Mouse (Mus musculus) MEL (cell line): ENCODE results near the gene Thumpd2.

ENCODE experiments used
- CHD1 ChIP-seq: IDR thresholded peaks from 2 replicates; pipeline ENCODE4 v1.6.1; 2012; ENCODE audit warnings: low read depth, mild to moderate bottlenecking, inconsistent platforms, low read length, improper control_type of control experiment
- CHD2 ChIP-seq: IDR thresholded peaks from 2 replicates; pipeline ENCODE4 v1.6.1; 2011; ENCODE audit warnings: low read length, improper control_type of control experiment
- CTCF ChIP-seq, 3 experiments: IDR thresholded peaks in 2 of 3; conservative IDR thresholded peaks in 1 of 3; 2 replicates each; pipeline ENCODE4 v1.5.1; 2011 to 2012; ENCODE audit warnings: low read length in 3 of 3, low read depth in 2 of 3, mild to moderate bottlenecking in 2 of 3, improper control_type of control experiment in 1 of 3, inconsistent platforms in 1 of 3, mixed read lengths in 1 of 3, moderate library complexity in 1 of 3; ENCODE audit not compliant: control insufficient read depth in 1 of 3, insufficient read depth in 1 of 3, poor library complexity in 1 of 3, severe bottlenecking in 1 of 3
- EP300 ChIP-seq, 2 experiments: IDR thresholded peaks; 2 replicates each; pipeline ENCODE4 v1.6.1; 2011; ENCODE audit warnings: improper control_type of control experiment in 2 of 2, low read length in 2 of 2, low read depth in 1 of 2, mild to moderate bottlenecking in 1 of 2
- ETS1 ChIP-seq: IDR thresholded peaks from 2 replicates; pipeline ENCODE4 v1.6.1; 2012; ENCODE audit warnings: low read depth, mild to moderate bottlenecking, inconsistent platforms, low read length, improper control_type of control experiment, moderate library complexity
- GABPA ChIP-seq: IDR thresholded peaks from 2 replicates; pipeline ENCODE4 v1.6.1; 2012; ENCODE audit warnings: low read depth, mild to moderate bottlenecking, inconsistent platforms, low read length, improper control_type of control experiment, moderate library complexity
- HCFC1 ChIP-seq: IDR thresholded peaks from 2 replicates; pipeline ENCODE4 v1.6.1; 2012; ENCODE audit warnings: low read depth, mild to moderate bottlenecking, inconsistent platforms, low read length, improper control_type of control experiment, moderate library complexity
- MAZ ChIP-seq: IDR thresholded peaks from 2 replicates; pipeline ENCODE4 v1.6.1; 2012; ENCODE audit warnings: low read depth, mild to moderate bottlenecking, inconsistent platforms, low read length, improper control_type of control experiment
- MXI1 ChIP-seq: IDR thresholded peaks from 2 replicates; pipeline ENCODE4 v1.6.1; 2011; ENCODE audit warnings: mild to moderate bottlenecking, low read depth, low read length, improper control_type of control experiment
- NELFE ChIP-seq: IDR thresholded peaks from 2 replicates; pipeline ENCODE4 v1.6.1; 2011; ENCODE audit warnings: low read depth, low read length, improper control_type of control experiment
- NRF1 ChIP-seq: IDR thresholded peaks from 2 replicates; pipeline ENCODE4 v1.6.1; 2014; ENCODE audit warnings: low read depth, mild to moderate bottlenecking, inconsistent platforms, low read length, improper control_type of control experiment, moderate library complexity; ENCODE audit not compliant: poor library complexity, insufficient read depth, severe bottlenecking
- POLR2A ChIP-seq, 2 experiments: IDR thresholded peaks; 2 replicates each; pipeline ENCODE4 v1.6.1; 2011 to 2012; ENCODE audit warnings: low read length in 2 of 2, mild to moderate bottlenecking in 2 of 2, control low read depth in 1 of 2, improper control_type of control experiment in 1 of 2, low read depth in 1 of 2, moderate library complexity in 1 of 2; ENCODE audit not compliant: control insufficient read depth in 1 of 2, insufficient read depth in 1 of 2, poor library complexity in 1 of 2
- USF1 ChIP-seq: IDR thresholded peaks from 2 replicates; pipeline ENCODE4 v1.6.1; 2014; ENCODE audit warnings: low read depth, mild to moderate bottlenecking, inconsistent platforms, low read length, improper control_type of control experiment, moderate library complexity

DNA sequence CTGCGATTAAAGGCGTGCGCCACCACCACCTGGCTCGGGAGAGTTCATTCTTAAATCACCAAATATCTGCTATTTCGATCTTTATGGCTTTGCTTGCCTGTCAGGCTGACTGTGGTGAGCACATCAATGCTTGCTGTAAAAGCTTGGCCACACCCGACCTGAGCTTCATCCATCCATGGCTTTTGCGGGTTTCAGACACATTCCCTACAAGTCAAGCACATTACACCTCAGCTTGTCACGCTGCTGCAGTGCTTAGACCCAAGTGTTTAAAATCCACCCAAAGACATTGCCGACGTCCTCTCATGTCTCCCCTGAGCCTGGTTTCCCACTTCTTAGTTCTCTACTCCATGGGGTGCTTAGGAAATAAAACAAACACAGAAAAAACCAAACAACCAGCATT lies 55.8 kb downstream of the Thumpd2 start:
- TF ChIP-seq CTCF (IDR thresholded peaks at IDR 0.05 in 2 of 3, conservative IDR thresholded peaks at IDR 0.05 in 1 of 3; ENCODE audit: control insufficient read depth in 1 of 3, insufficient read depth in 1 of 3, low read depth in 2 of 3, low read length in 3 of 3, poor library complexity in 1 of 3, severe bottlenecking in 1 of 3) = no peak
- no peak for TF ChIP-seq CHD1
- TF ChIP-seq CHD2 = no peak
- TF ChIP-seq POLR2A (IDR thresholded peaks at IDR 0.05; ENCODE audit: control insufficient read depth in 1 of 2, insufficient read depth in 1 of 2, low read depth in 1 of 2, low read length in 2 of 2, poor library complexity in 1 of 2) = no peak
- TF ChIP-seq EP300 (IDR thresholded peaks at IDR 0.05; ENCODE audit: low read depth in 1 of 2, low read length in 2 of 2) = no peak
- no peak for TF ChIP-seq USF1
- no peak for TF ChIP-seq NELFE
- TF ChIP-seq ETS1 = no peak
- no peak for TF ChIP-seq MAZ
- TF ChIP-seq HCFC1 = no peak
- no peak for TF ChIP-seq GABPA
- TF ChIP-seq MXI1 = no peak
- no peak for TF ChIP-seq NRF1
